Mouse (Mus musculus) layer of hippocampus, postnatal 10 days (tissue): ENCODE measurements at regions not wholly inside any gene's neighbourhood (a gene's known extent, or its start where the extent isn't known, plus 50 kb on each side); places are given as distances from the start of the nearest gene placed in this dataset.

ENCODE experiments used
- DNase-seq, 2 experiments: peaks; one replicate each; pipeline ENCODE4 v3.0.0; 2021; ENCODE audit warnings: low spot score in 2 of 2

DNA sequence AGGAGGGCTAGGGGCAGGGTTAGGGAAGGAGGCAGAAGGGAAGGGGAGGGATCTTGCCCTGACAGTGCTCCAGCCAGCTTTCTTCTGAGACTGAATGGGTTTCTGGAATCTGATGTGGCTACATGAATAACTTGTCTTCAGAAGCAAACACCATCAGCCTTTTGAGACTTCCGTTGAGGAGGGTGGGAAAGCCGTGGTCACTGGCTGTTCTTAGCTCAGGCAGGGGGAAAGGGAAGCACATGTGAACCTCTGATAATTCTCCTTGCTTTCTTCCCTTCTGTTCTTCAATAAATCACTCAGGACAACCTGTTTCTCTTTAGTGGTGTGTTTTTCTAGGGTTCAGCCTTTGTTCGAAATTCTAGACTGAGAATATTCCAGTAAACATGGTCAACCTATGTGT, 148.9 kb downstream of the Bcl11a start:
- no peak for DNase-seq

DNA sequence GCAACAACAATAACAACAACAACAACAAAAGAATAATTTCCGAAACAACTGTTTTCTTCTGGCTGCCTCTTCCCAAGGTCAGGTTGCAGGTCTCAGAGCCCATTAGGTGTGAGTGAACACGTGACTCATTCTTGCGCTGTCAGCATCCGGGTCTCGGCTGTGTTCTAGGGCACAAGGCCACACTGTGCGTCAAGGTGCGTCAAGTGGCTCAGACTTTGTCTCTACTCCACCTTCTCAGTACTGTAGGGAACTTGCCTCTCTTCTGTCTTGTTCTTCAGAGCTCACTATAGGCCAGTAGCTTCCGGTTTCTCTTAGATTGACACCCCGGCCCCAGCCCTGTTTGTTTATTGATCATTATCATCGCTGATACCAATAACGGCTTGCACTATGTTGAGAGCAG, 155.5 kb downstream of the Bcl11a start:
- no peak for DNase-seq

GRCm38 (mm10) chr11:24233821-24234220, 156.0 kb downstream of the Bcl11a start:
- no peak for DNase-seq

DNA sequence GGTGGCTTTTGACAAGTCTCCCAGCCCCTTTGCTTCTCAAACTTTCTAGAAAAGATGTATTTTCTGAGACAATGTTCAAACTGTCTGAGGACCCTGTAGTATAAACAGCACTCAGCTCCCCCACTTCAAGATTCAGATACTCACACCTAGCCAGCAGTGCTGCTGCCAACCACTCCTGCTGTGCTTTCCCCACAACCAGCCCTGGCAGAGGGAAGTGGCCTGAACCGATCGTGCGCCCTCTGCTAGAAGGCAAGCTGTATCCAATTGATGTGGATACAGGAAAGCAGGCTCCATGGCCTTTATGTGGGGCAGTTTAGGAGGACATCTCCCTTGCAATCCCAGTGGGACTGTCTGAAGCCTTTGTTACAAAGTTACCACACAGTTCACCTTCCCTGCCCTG, 156.6 kb downstream of the Bcl11a start:
- no peak for DNase-seq

GRCm38 (mm10) chr11:24235326-24235725, 157.5 kb downstream of the Bcl11a start:
- no peak for DNase-seq

GRCm38 (mm10) chr11:24239631-24240030, 161.8 kb downstream of the Bcl11a start:
- no peak for DNase-seq

GRCm38 (mm10) chr11:24242096-24242495, 164.2 kb downstream of the Bcl11a start:
- DNase-seq = no peak

- DNase-seq = peak in 1 of 2 experiments; percentile 7
These were observed 165.0 kb downstream of the Bcl11a start for GRCm38 (mm10) chr11:24242888-24243287.

DNA sequence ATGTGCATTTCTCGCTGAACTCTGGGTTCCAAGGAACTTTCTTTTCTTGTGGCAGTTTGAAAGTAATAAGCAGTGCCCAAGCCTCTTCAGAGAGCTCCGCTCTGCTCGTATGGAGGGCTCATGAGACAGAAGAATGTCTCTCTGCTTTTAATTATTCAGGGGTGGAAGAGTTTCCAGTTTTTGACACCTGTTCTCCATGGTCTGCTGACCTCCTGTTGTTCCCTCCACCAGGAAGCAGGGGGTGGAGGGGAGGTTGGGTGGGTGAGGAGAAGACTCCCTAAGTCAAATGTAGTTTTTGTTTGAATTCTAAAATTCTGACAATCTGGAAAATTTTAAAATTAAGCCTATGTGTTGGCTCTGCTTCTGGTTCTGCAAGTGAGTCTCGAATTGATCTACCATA, 167.5 kb downstream of the Bcl11a start:
- no peak for DNase-seq

DNA sequence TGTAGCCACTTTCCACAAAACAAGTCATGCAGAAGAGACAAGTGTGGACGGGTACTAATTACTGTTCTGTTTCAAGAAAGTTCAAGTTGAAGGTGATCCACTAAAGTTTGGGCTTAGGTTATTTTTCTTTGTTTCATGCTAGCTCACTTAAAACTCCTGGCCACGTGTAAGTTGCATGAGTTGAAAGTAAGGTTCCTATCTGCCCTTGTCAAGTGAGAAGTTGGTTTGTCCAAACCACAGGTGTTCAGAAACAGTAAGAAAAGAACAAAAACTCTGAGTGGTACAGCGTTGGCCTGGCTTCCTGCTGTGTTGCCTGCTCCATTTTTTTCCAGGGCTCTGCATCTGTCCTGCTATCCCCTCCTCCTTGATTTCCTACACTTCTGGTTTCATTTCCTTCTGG, 168.5 kb downstream of the Bcl11a start:
- no peak for DNase-seq

DNA sequence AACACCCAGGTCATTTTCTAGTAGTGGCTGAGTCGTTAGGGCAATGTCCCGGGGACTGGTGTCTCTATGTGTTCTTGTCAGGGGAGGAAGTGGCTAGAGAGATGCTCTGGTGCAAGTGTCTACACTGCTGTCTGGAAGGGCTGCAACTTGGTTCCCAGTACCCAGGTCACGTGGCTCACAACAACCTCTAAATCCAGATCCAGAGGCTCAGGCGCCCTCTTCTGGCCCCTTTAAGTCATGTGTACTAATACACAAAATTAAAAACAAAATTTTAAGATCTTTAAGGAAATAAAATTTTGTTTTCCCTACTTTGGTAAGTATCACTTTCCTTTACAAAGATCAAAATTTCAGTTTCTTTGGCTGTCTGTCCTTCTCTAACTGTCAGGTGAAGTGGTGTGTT, 169.4 kb downstream of the Bcl11a start:
- DNase-seq = no peak

DNA sequence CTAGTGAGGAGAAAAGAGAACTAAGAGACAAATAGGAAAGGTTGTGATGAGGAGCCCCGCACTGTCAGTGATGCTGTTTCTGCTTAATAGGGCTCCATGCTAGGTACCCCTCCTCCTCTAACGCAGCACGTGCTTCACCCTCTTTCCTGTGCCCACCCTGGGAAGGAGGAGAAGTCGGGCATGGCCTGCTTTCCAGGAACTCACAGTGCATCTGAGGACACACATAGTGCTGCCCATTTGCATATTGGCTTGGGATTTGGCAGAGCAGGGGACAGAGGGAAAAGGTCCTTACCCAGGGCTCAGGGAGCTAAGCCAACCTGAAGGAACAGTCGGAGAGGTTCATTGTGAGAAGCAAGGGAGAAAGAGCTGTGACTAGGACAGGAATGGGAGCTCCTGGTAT, 173.7 kb downstream of the Bcl11a start:
- no peak for DNase-seq

GRCm38 (mm10) chr11:24255201-24256060, 177.6 kb downstream of the Bcl11a start:
- DNase-seq = no peak

GRCm38 (mm10) chr11:24257741-24258140, 179.9 kb downstream of the Bcl11a start:
- DNase-seq = no peak

DNA sequence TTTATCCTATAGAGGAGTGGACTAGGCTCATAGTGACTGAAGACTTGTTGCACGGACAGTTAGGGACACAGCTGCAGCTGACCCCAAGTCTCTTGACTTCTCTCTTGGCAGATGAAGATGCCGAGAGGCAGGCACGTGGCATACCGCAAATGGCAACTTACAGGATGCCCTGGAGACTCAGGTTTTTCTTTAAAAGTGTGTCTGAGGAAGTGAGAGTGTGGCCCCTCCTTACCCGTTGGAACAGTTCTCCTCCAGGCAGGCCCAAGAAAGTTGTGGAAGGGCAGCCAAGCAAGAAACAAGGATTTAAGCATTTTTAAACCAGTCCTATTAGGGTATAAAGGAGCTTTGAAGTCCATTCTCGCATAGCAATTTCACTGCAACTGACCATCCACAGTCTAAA, 180.5 kb downstream of the Bcl11a start:
- no peak for DNase-seq

DNA sequence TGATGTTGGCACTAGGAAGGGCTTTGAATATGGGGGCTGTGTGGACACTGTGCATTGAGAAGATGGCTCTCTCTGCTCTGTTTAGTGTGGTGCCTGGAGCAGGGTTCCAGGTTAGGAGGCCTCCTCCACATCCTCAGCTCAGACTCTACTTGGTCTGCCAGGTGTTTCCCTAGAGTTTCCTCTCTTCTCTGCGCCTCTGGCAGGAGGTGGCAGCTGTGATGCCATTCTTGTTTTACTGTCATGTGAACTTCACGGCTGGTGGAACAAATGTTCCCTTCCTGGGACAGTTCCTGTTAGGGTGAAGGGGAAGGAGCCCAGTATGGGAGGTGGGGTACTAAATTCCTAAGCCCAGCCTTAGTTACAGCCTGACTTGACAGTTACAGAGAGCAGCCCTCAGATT, 181.8 kb downstream of the Bcl11a start:
- no peak for DNase-seq

DNA sequence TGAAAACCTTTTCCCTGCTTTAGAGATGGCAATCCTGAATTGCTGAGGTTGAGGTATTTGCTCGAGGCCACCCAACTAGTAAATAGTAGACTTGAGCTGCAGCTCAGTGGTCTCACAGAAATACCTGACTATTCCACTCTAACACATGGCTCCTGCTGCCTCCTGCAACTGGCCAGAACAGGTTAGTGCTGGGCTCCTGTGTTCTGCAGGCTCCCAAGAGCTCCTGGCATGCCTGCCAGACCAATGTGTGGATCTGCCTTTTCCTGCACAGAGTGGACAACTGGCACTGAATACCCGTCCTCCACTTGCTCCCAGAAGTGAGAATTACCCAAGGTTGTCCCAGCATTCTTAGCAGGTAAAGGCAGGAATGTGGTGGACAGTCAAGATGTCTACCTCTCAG, 191.2 kb downstream of the Bcl11a start:
- no peak for DNase-seq

DNA sequence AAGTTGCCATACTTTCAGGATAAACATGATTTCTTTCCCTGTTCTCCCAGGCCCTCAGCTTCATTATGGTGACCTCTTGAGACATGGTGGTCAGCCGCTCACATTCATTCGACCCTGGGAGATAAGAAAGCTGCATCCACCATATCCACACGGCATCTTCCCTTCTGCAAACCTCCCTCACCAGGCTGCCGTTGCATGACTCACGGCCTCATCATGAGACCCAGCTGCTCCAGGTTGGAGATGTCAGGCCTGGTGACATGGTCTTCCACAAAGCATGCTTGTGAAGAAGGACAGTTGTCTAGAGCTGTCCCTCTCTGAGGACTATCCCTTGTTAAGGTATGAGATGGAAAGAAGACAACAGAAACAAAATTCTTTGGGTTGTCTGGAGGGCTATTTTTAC, 203.8 kb downstream of the Bcl11a start:
- DNase-seq = no peak

- no peak for DNase-seq
These were observed 204.7 kb downstream of the Bcl11a start for GRCm38 (mm10) chr11:24282556-24282955.

DNA sequence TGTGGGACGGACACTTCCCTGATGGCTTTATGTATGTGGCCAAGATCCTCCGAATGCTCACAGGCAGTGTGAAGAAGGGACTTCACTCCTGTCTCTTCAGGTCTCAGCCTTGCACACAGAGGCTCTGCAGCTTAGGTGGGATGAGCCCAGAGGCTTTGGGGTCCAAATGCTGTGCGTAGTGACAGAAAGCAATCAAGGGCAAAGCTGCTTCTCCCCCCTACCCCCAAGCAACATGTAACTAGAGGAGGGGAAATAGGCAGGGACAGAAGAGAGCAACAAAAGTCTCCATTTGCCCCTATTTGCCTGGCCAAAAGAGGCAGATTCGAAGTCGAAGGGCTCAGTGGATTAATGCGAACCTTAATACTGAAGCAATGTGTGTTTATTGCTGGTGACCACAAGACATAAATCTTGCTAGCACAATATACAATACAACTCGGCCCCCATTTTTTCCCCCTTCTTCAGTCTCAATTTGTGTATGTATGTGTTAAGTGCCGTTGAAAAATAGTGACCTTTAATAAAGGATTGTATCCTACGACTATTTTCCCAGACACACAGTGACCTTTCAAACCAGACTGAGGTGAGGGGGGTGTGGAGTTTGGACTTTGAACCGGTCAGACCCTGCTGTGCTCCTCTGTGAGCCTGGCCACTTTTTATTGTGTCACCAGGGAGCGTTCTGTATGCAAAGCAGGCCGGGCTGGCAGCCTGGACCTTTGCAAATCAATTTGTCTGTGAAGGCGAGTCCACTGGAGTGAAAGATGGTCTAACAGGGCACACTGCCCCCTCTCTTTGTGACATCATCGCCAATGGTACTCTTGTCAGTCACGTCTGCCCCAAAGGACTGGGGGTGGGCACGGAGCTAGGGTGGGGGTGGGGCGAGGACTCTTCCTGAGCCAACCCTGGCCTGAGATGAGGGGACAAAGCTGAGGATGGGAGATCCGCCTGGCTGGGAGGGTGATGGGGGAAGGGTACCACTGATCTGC, 208.6 kb downstream of the Bcl11a start:
- DNase-seq = no peak

GRCm38 (mm10) chr11:24293209-24293608, 215.4 kb downstream of the Bcl11a start:
- no peak for DNase-seq

DNA sequence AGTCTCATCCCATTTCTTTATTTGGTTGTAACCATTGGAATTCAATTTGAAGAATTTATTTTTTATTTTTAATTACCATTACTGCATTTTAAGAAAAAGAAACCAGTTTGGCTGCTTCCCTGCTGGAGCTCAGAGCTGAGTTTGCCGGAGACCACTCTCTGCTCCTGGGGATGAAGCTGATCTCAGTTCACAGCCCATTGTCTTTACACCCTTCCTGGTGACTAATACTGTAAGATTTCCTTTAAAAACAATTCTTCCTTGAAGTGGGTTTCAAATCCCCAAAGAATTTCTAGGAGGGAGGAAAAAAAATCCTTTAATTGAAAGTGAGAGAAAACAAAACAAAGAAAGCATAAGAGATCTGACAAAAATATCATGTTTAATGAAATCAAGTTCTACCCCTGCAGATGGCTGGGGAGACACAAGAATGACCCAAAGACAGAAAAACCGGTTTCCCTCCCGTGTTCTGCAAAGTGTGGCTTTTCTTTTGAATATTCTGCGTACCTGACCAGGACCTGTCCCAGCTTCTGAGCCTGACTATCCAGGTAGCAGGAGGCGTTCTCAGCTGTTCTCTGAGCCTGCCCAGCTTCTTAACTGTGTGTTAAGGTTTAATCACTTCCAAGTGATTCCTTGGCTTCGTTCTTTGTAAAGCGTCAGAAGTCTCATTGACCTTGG, 216.1 kb downstream of the Bcl11a start:
- DNase-seq = no peak
